In the genomic region with DNA sequence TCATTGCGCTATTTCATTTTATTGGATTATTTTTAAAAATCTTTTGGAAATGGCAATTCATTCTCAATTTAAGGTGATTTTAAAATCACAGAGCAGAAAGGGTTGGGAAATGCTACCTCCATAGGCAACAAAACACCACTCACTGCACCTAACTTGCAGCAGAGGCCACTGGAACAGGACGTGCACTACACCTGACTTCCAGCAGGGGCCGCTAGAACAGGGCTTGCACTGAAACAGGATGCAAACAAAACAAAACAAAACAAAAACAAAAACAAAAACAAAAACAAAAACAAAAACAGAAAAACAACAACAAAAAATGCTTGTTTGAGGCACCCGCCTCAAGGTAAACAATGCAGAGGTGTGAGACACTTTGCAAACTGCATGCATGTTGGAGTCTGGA, we compare ENCODE assay signal across 9 mouse cellular contexts.
DNase-seq lines count a peak whose midpoint lies in the region; ATAC-seq and TF ChIP-seq lines count a peak whose summit lies in the region.
"Had no signal": no experiment of that assay in that cellular context is flagged by ENCODE, and none has a peak within 500 bp of the region (broad histone marks: within the 10 kb centered on the region; RNA-seq: fewer than 3 reads in every experiment).

No protein-coding gene starts in this region.

- ATAC-seq in megakaryocyte, adult 5-6 weeks (ENCODE audit: poor library complexity, severe bottlenecking) = no peak
- ATAC-seq: midbrain, embryonic 16.5 days had no signal

- peak; percentile 22 to 29 for DNase-seq in adrenal gland, adult 18-20 months (ENCODE audit: low spot score in 2 of 2)
- no peak for DNase-seq in adrenal gland, adult 8-10 months
- no peak for DNase-seq in layer of hippocampus, adult 2 months (ENCODE audit: low spot score in 2 of 2)
- DNase-seq in layer of hippocampus, adult 11-12 months (ENCODE audit: low spot score) = no peak
- DNase-seq in R1 (ENCODE audit: low read depth, low spot score) = peak; percentile 34
- DNase-seq in kidney, postnatal 10 days = peak; percentile 42
- no peak for DNase-seq in yolk sac, embryonic 10.5 days (ENCODE audit: low spot score)

- H3K27ac ChIP-seq in layer of hippocampus, adult 2 months = no peak overlapping the region

- peak; percentile 76 for TF ChIP-seq CTCF in layer of hippocampus, adult 2 months (conservative IDR thresholded peaks at IDR 0.05)

- H3K4me3 ChIP-seq in layer of hippocampus, adult 2 months = no peak overlapping the region

Comparison
In these comparisons a context has a peak if more than half of its experiments do, and no peak if none do; other contexts are left out.
1. DNase-seq: peak in adrenal gland, adult 18-20 months (2 of 2), R1 (single experiment) and kidney, postnatal 10 days (single experiment); none in adrenal gland, adult 8-10 months (single experiment), layer of hippocampus, adult 2 months (0 of 2), layer of hippocampus, adult 11-12 months (single experiment) and yolk sac, embryonic 10.5 days (single experiment).